Mouse (Mus musculus) kidney, postnatal 0 days (tissue): ENCODE data around the gene Creb3l1. TPM values are rescaled to one million over a fixed set of nuclear protein-coding genes. Genes with fewer than 3 reads are reported as not detected.
A peak's percentile ranks its signal among the peaks of the same experiment; 100 is the strongest.

Source experiments
- ATAC-seq: fragments of 200-750 bp; cut with Nextera tagmentation; replicated peaks from 2 replicates; pipeline ENCODE4 v1.8.0; 2017; ENCODE audit warnings: low read depth, moderate number of reproducible peaks, moderate TSS enrichment, moderate library complexity; ENCODE audit not compliant: low FRiP score
- DNase-seq: peaks from one replicate; pipeline ENCODE4 v3.0.0-alpha.2; 2016; ENCODE audit warnings: low spot score
- H3K27ac ChIP-seq: fragments of 300-500 bp; sonication (generic); 2 replicates; pipeline ENCODE4 v1.5.1; 2014; ENCODE audit warnings: mild to moderate bottlenecking
- H3K27me3 ChIP-seq: fragments of 300-500 bp; sonication (generic); 2 replicates; pipeline ENCODE4 v1.6.1; 2014; ENCODE audit warnings: low read length, mixed read lengths; ENCODE audit not compliant: insufficient read depth
- H3K36me3 ChIP-seq: fragments of 300-500 bp; sonication (generic); 2 replicates; pipeline ENCODE4 v1.6.1; 2014; ENCODE audit warnings: low read length, mixed read lengths; ENCODE audit not compliant: insufficient read depth
- H3K4me1 ChIP-seq: fragments of 300-500 bp; sonication (generic); replicated peaks from 2 replicates; pipeline ENCODE4 v1.6.1; 2014; ENCODE audit warnings: antibody characterized with exemption, low read length, mixed read lengths; ENCODE audit not compliant: insufficient read depth
- H3K4me2 ChIP-seq: fragments of 300-500 bp; sonication (generic); 2 replicates; pipeline ENCODE4 v1.6.1; 2014; ENCODE audit warnings: mild to moderate bottlenecking, low read length, moderate library complexity, mixed read lengths
- H3K4me3 ChIP-seq: fragments of 300-500 bp; sonication (generic); replicated peaks from 2 replicates; pipeline ENCODE4 v1.5.1; 2014; ENCODE audit warnings: low read depth, low read length
- H3K9ac ChIP-seq: fragments of 300-500 bp; sonication (generic); 2 replicates; pipeline ENCODE4 v1.6.1; 2014; ENCODE audit warnings: low read depth, low read length
- H3K9me3 ChIP-seq: fragments of 300-500 bp; sonication (generic); replicated peaks from 2 replicates; pipeline ENCODE4 v1.6.1; 2016; ENCODE audit warnings: low read length, inconsistent platforms, mixed read lengths
- CTCF ChIP-seq: IDR thresholded peaks from 2 replicates; pipeline ENCODE4 v1.5.1; 2016; ENCODE audit warnings: antibody characterized with exemption, low read depth, mild to moderate bottlenecking, moderate library complexity
- WGBS: fragments of 180-500 bp; shearing (Covaris S2); extraction: QIAGEN DNeasy Blood & Tissue Kit; methylation state at CpG from one replicate; pipeline ENCODE4 v1.1.7; 2014; 5-methylcytosine and 5-hydroxymethylcytosine counted together
- microRNA-seq: library from miRNA; unstranded; fragments of <30 nt; microRNA quantifications from one replicate; pipeline ENCODE4, GENCODE M21; 2016
- polyA plus RNA-seq: library from polyadenylated mRNA; unstranded; fragments of >200 nt; fragmentation: Nextera tagmentation; extraction: Ambion mirVana; gene quantifications from 2 replicates; pipeline ENCODE4 v1.2.1, GENCODE M21; 2015

Gene Creb3l1
- polyA plus RNA-seq, 1 experiment from 2014 or later: 9.3 TPM

DNA sequence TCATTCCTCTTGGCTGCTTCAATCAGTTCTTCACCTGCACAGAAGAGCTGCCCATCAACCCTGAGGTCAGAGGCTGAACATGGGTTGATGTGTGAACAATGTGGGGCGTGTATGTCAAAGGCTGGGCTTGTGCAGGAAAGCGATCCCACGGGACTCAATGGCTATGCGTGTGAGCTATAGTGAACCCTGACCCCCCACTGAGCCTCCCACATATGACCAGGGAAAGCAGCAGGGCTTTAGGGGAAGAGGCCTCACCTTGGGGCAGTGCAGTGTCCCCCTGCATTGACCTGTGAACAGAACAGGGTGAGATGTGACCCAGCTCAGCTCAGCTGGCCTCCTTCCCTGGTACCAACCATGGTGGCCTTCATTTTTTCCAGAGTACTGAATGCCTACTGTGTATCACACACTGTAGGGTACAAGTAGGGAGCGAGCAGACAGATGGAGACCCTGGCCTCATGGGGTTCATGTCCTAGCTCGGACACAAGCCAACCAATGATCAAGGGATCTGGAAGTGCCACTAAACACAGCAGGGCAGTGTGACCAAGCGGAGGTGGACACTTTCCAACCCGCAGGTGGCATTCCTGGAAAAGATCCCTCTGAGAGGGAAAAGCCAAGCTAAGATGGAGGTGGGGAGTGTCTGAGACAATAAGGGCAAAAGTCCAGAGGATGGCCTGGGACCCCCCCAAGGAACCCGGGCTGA, 89.3 kb downstream of the Creb3l1 start:
- H3K27me3 ChIP-seq: no peaks in the 10 kb centered on the region
- no peak overlapping the region for H3K4me3 ChIP-seq
- ATAC-seq (no peak), DNase-seq (no peak)
- H3K4me2 ChIP-seq: no peak overlapping the region
- no peak for TF ChIP-seq CTCF
- H3K36me3 ChIP-seq: peaks cover 56% of the 10 kb centered on the region
- H3K27ac ChIP-seq: no peak overlapping the region
- H3K4me1 ChIP-seq: peaks cover 18% of the 10 kb centered on the region; the same call in 1 of the 2 replicates
- 84% methylated on average over 9 of the region's 9 CpGs for WGBS
- H3K9me3 ChIP-seq: no peaks in the 10 kb centered on the region
- H3K9ac ChIP-seq: no peak overlapping the region

DNA sequence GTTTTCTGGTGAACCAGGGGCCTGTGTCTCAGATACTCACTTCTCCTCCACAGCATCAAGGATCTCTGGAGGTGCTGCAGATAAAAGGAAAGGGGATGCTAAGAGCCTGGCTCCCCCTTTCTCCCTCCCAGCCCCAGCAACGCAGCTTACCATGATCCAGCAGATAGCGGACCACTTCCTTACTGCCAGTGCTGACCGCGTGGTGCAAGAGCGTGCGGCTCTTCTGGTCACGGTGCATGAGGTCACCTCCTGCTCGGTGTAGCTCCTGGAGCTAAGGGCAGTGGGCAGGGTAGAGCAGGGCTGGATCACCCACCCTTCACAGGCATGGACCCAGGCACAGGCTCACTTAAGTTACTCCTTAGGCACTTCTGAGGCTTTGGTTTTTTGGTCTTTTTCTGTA, 90.3 kb downstream of the Creb3l1 start:
- Histone ChIP-seq H3K27me3 (no peaks in the 10 kb centered on the region), H3K27ac (peak overlapping the region; percentile 25; the same call in 1 of the 2 replicates), H3K9me3 (no peaks in the 10 kb centered on the region), H3K4me2 (no peak overlapping the region), H3K9ac (no peak overlapping the region), H3K4me3 (no peak overlapping the region), H3K36me3 (peaks cover 48% of the 10 kb centered on the region), H3K4me1 (peaks cover 18% of the 10 kb centered on the region; the same call in 1 of the 2 replicates)
- no peak for TF ChIP-seq CTCF
- DNase-seq: no peak
- WGBS: 28% methylated on average over 8 of the region's 8 CpGs
- ATAC-seq: no peak

DNA sequence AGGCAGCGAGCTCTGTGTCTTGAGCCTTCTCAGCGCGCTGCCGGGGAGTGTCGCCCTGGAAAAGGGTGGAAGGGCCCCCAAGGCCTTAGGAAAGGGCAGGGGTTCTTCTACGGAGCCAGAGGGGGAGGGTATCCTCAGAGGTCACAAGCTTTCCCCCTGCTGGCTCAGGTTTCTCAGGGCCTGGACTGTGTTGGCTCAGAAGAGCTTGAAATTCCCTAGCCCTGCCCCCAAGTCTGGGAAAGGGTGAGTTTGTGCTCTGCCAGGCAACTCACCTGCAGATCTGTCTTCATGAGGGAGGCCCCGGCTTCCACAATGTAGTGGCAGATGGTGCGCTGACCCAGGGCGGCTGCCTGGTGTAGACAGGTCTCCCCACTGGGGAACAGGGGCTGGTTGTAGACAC, 90.8 kb downstream of the Creb3l1 start:
- no peak for TF ChIP-seq CTCF
- Histone ChIP-seq H3K27me3 (no peaks in the 10 kb centered on the region), H3K9ac (no peak overlapping the region), H3K36me3 (peaks cover 43% of the 10 kb centered on the region), H3K9me3 (no peaks in the 10 kb centered on the region), H3K4me3 (no peak overlapping the region), H3K27ac (peak overlapping the region; percentile 25; the same call in 1 of the 2 replicates), H3K4me2 (no peak overlapping the region), H3K4me1 (peaks cover 18% of the 10 kb centered on the region; the same call in 1 of the 2 replicates)
- 41% methylated on average over 9 of the region's 9 CpGs for WGBS
- ATAC-seq (no peak), DNase-seq (no peak)

DNA sequence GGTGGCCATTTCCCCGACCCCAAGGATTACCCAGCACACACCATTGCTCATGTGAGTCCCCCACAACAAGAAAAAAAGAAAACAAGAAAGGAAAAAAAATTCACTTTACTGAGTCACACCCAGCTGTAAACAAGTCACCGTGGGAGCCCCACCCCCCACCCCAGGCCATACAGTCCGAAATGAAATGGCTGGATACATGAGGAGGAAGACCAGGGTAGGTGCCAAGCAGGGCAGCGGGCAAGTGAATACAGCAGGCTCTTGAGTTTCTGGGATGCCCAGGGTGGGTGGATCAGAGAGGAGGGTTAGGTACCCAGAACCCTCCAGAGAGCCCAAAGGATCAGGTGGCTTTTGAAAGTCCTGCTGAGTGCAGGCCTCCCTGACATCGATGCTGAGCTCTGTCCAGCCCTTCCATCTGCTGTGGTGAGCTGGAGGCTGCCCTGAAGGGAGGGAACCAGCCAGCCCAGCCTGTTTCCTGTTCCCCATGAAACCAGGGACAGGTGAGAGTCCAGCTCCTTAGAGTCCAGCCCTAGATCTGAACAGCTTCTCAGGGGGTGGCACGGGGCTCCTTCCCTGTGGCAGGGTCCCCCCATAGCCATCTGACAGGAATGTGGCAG, 91.5 kb downstream of the Creb3l1 start:
- H3K36me3 ChIP-seq: peaks cover 36% of the 10 kb centered on the region
- TF ChIP-seq CTCF: no peak
- H3K4me1 ChIP-seq: peaks cover 18% of the 10 kb centered on the region; the same call in 1 of the 2 replicates
- no peak overlapping the region for H3K4me3 ChIP-seq
- no peaks in the 10 kb centered on the region for H3K9me3 ChIP-seq
- H3K27me3 ChIP-seq: no peaks in the 10 kb centered on the region
- 22% methylated on average over 6 of the region's 6 CpGs for WGBS
- DNase-seq (no peak), ATAC-seq (no peak)
- no peak overlapping the region for H3K4me2 ChIP-seq
- H3K9ac ChIP-seq: no peak overlapping the region
- H3K27ac ChIP-seq: no peak overlapping the region

Small RNAs within 50 kb of the gene (microRNA-seq; reads per million reads assigned to microRNA genes)
- not detected for gene Mir6999

Other genes with a start within 250 kb of the Creb3l1 start
- 0.22 TPM in 1 of 2 replicates, not detected in the other for gene Chrm4, start 97.3 kb downstream of the Creb3l1 start, polyA plus RNA-seq
- gene Mdk, start 92.2 kb downstream of the Creb3l1 start, polyA plus RNA-seq: 639 and 693 TPM in 2 replicates
- 0.12 TPM in 1 of 2 replicates, not detected in the other for gene Gm9821, start 78.8 kb downstream of the Creb3l1 start, polyA plus RNA-seq
- 32.1 and 32.4 TPM in 2 replicates for gene Dgkz, start 48.6 kb downstream of the Creb3l1 start, polyA plus RNA-seq
- 18.6 and 19.4 TPM in 2 replicates for gene Phf21a, start 68.6 kb upstream of the Creb3l1 start, polyA plus RNA-seq